Mouse (Mus musculus): ENCODE data around the gene 2010003K11Rik.

GRCm38 (mm10) chr19:4482111-4482859 is 16.1 kb downstream of the 2010003K11Rik start:
- no peak for TF ChIP-seq NANOG (IDR thresholded peaks at IDR 0.05; ENCODE audit: borderline replicate concordance, low read length)
- TF ChIP-seq CTCF (conservative IDR thresholded peaks at IDR 0.05; ENCODE audit: low read length), result no peak

Data from E14TG2a.4 (cell line).